Mouse (Mus musculus): Measurements from ENCODE around the gene Apon.

Gene Apon

DNA sequence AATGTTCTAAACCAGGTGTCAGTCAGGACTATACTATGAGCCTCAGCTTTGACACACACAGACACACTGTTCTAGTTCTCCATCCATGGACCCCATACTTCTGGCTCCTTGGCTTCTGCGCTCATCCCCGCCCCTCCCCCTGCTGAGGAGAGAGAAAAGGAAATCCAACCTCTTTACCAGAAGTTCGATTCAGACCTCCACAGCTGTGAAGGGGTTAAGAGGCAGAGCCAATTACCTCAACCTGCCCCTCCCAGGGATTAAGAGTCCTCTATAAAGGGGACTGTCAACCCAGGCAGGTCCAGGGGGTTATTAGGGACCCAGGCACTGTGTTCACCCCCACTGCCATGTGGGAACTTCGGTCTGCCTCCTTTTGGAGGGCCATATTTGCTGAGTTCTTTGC is 28.4 kb upstream of the Apon start, which contains the start of gene Mip:
TSS of gene Mip (plus strand) at position 301 of the 400 bp plus-strand sequence.
- CTCF ChIA-PET, result interaction anchor here in 1 of 4 experiments (2.9 kb wide), 1 partner anchor 13 kb away, joined by 16 read pairs; no protein-coding TSS in a partner anchor
- POLR2A ChIA-PET, result interaction anchor here in 3 of 4 experiments (0.6 to 1.6 kb wide), 7 partner anchors 13 to 1014 kb away, joined by 3 to 7 read pairs (median 5); partner anchors contain the start of genes Spryd4 (in 2 of the 3) and Stat2 (in 1 of the 3)

DNA sequence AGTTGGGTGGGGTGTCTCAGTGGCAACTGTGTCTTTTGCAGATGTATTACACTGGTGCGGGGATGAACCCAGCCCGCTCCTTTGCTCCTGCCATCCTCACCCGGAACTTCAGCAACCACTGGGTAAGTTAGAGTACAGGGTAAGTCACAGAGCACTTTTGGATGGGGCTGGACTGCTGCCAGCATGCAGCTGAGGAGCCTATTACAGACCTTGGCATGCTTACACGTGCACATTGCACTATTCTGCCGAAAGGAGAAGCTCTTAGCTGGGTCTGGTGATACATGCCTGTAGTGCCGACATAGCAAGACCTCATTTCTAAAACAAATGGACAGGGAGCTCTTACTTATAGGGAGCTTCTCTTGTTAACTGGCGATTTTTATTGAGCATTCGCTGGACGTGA is 26.3 kb upstream of the Apon start:
- POLR2A ChIA-PET, result interaction anchor here in 3 of 4 experiments (0.6 to 2.4 kb wide), 10 partner anchors 11 to 193 kb away, joined by 3 to 9 read pairs (median 4); partner anchors contain the start of genes Apof (in 1 of the 3), Baz2a (in 1 of the 3), Cnpy2 (in 1 of the 3) and Stat2 (in 1 of the 3)
- CTCF ChIA-PET, result interaction anchor here in 2 of 4 experiments (0.8 to 2.9 kb wide), 3 partner anchors 15 to 43 kb away, joined by 3 to 16 read pairs (median 13); partner anchors contain the start of gene Stat2 (in 1 of the 2)

DNA sequence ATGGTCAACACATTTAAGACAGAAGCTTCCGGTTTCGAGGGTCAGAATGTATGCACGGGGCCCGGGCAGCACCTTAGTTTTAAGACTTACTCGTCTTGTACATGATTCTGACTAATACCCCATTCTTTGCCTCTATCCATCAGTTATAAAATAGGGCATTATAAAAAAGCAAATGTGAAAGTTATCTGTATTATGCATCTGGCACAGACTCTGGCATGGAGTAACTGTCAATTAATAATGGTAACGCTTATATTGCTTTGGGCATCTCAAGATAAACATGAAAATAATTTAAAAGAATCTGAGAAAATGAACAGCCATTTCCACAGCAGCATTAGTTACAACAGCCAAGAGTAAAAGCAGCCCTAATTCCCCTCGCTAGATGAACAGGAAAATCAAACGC is 25.9 kb upstream of the Apon start:
- ChIA-PET POLR2A (interaction anchor here in 3 of 4 experiments (0.6 to 3.3 kb wide), 9 partner anchors 18 to 193 kb away, joined by 3 to 12 read pairs (median 4); partner anchors contain the start of genes Apof (in 1 of the 3), Baz2a (in 1 of the 3), Cnpy2 (in 1 of the 3) and Gls2 (in 1 of the 3)), CTCF (interaction anchor here in 2 of 4 experiments (0.8 to 2.4 kb wide), 3 partner anchors 15 to 43 kb away, joined by 3 to 13 read pairs (median 3); partner anchors contain the start of gene Stat2 (in 1 of the 2))

DNA sequence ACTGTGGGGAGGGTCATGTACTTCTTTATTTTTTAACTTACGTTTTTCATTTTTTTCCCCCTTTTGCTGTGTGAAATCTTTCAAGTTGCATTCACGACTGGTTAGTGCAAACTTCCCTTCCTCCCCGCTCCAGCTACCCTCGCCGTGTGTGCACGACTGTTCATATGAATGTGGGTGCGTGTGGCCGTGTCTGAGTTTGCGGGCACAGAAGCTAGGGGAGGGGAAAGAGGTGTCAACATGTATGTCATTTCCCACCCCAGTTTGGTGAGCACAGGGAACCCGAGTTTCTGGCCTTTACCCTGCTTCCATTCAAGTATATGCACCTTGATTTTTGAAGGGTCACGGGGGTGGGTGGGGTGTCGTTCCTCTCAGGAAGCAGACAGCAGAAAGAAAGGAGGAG is 23.3 kb upstream of the Apon start:
- POLR2A ChIA-PET, result interaction anchor here (0.6 to 6.3 kb wide), 33 partner anchors 9 to 195 kb away, joined by 3 to 52 read pairs (median 5); partner anchors contain the start of genes Gls2 (in 3 of the 4), Cnpy2 (in 2 of the 4), Spryd4 (in 2 of the 4) and Stat2 (in 2 of the 4)
- CTCF ChIA-PET, result interaction anchor here (0.6 to 3.4 kb wide), 7 partner anchors 9 to 554 kb away, joined by 3 to 17 read pairs (median 4); partner anchors contain the start of gene Spryd4 (in 1 of the 4)

DNA sequence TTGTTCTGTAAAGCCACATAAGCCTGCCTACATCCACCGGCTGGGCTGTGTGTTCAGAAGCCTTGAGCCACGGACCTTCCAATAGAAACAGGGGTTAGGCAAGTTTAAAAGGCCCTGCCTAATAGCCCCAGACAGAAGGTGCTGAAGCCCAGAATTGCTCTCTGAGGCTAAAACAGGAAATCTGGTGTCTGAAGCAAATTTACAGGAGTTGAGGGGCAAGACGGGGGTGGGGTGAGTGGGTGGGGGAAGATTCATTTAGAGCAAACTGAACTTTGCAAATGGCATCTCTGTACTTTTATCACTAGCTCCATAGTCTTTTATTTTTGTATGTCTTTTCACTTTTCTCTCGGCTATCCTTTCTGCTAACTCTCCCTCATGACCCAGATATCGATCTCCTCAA is 22.8 kb upstream of the Apon start:
- POLR2A ChIA-PET, result interaction anchor here (0.6 to 6.3 kb wide), 28 partner anchors 10 to 217 kb away, joined by 3 to 52 read pairs (median 6); partner anchors contain the start of genes Gls2 (in 3 of the 4), Pan2 (in 2 of the 4), Spryd4 (in 2 of the 4) and Stat2 (in 2 of the 4)
- CTCF ChIA-PET, result interaction anchor here (0.6 to 3.4 kb wide), 8 partner anchors 9 to 554 kb away, joined by 3 to 17 read pairs (median 4); partner anchors contain the start of gene Spryd4 (in 1 of the 4)

DNA sequence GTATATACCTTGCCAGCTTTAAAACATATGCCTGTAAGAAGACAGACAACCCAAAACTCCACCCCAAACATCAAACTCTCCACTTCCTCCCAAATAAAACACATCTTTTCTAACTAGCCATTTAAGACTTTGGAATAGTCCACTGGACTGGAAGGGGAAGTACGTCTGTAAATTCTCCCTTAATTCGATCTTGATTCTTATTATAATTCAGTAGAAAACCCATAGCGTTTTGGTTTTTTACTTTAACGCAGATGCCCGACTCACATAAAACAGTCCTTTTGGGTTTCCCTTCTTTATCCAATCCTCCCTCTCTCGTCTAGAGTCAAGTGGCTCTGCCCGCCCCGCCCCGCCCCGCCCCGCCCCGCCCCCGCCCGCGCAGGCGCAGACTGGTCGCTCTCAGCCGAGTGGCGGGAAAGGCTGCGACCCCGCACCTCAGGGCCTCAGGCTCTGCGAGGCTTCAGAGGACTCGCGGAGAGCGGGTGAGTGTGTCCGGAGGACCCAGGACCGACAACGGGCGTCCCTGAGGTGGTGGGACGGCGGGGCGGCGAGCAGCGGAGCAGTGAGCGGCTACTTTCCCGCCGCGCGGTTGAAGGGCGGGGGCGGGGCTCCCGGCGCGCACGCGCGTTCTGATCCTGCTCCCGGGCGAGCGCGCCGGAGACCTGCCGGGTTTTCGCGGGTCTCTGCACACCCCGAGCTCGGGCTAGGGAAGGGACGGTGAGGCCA is 22.0 kb upstream of the Apon start, which contains the start of gene Timeless:
TSS of gene Timeless (plus strand) at position 369 of the 723 bp plus-strand sequence.
- ChIA-PET POLR2A (interaction anchor here (0.7 to 6.3 kb wide), 45 partner anchors 10 to 294 kb away, joined by 3 to 52 read pairs (median 5); partner anchors contain the start of genes Stat2 (in 3 of the 4), Atp5b (in 2 of the 4), Gls2 (in 2 of the 4) and Pan2 (in 2 of the 4)), CTCF (interaction anchor here in 3 of 4 experiments (0.7 to 3.4 kb wide), 8 partner anchors 10 to 41 kb away, joined by 3 to 17 read pairs (median 4); partner anchors contain the start of gene Spryd4 (in 1 of the 3))

DNA sequence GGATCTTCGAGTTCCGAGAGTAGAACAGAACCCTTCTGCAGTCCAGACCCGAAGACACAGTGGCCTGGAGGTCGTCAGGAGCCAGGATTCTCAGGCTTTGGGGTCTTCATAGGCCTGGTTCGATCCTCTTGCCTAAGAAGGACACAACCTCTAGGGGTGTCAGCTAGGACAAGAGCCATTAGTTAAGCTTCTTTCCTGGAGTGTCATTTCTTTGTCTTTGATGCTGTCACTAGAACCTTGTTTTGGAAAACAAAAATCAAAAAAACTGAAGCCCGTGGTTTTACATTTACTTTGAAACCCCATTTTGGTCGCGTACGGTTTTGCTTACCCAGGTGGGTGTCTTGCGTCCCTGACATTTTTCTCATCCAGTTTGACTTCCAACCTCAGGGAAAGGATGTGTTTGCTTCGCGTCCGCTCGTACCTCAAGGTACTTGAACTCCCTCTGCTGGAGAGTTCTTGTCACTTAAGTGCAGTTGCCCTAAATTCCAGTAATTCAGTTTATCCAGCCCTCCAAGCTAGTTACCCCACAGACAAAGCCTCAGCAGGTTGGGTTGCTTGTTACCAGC is 21.4 kb upstream of the Apon start:
- ChIA-PET POLR2A (interaction anchor here in 3 of 4 experiments (0.6 to 6.3 kb wide), 39 partner anchors 9 to 334 kb away, joined by 3 to 52 read pairs (median 4); partner anchors contain the start of genes Stat2 (in 3 of the 3), Atp5b (in 2 of the 3), Gls2 (in 2 of the 3) and Pan2 (in 2 of the 3)), CTCF (interaction anchor here in 3 of 4 experiments (0.5 to 3.4 kb wide), 12 partner anchors 10 to 100 kb away, joined by 3 to 17 read pairs (median 4); partner anchors contain the start of genes Spryd4 (in 1 of the 3) and Stat2 (in 1 of the 3))

DNA sequence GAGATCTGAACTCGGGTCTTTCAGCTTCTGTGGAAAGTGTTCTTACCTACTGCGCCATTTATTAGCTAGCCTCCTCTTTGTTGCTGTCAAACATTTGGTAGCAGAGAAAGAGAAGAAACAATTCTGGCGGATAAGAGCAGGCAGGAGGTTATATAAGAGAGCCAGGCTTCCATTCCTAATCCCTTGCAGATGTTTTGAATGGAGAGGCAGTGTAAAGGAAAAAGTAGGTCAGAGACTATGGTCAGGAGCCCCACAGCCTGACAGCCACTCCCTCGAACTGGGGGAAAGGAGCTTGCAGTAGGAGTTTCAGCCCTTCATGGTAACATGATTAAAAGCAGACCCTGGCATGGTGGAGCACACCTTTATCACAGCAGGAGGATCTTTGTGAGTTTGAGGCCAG is 17.6 kb upstream of the Apon start:
- POLR2A ChIA-PET, result interaction anchor here in 3 of 4 experiments (0.6 to 4.4 kb wide), 13 partner anchors 10 to 394 kb away, joined by 3 to 26 read pairs (median 4); partner anchors contain the start of genes Myl6 (in 1 of the 3) and Spryd4 (in 1 of the 3)
- CTCF ChIA-PET, result interaction anchor here in 2 of 4 experiments (0.5 to 0.6 kb wide), 2 partner anchors 11 to 600 kb away, joined by 3 to 5 read pairs; no protein-coding TSS in a partner anchor

DNA sequence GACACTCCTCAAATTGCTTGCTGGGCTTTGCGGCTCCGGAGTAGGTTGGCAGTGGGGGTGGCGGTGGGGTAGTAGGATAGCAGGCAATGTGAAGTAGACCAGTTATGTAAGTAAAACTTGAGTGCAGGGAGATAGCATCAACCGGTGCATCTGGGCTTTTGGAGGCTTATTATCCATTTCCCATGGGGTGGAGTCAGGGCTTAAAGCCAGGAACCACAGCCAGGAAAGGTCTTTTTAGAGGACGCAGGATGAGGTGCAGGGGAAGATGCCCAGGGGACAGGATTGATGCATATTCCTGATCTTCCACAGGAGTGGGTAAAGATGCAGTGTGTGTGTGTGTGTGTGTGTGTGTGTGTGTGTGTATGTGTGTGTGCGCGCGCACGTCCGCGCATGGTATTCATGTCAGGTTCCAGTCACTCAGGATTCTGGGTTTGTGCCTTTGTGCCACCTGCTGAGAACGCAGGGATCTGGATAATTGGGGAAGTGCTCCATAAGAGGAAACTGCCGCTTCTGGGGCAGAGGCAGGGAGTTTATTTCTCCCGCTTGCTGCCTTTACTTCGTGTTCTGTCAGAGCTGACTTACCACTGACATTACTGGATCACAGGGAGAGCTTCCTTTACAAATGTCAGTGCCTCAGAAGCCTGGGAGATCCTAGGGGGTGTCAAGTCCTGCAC is 16.0 kb upstream of the Apon start:
- CTCF ChIA-PET, result interaction anchor here in 2 of 4 experiments (0.6 to 1.6 kb wide), 2 partner anchors 10 to 212 kb away, joined by 3 to 4 read pairs; no protein-coding TSS in a partner anchor

DNA sequence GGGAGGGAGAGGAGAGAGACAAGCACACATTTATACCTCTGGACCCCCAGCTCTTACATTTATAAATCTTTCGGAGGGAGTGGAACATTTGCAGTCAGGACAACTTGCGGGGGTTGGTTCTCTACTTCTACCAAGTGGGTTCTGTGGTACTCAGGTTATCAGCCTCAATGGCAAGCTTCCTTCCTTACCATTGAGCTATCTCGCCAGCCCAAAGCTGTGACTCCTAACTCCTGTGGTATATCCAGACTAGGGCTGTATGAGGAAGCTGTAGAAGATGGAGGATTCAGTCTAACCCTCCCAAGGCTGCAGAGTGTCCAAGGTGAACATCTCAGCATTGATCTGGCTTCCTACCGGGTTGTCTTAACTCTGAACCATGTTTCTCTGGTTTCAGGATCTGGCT is 14.8 kb upstream of the Apon start:
- ChIA-PET CTCF (interaction anchor here in 3 of 4 experiments (0.7 to 1.1 kb wide), 3 partner anchors 27 to 232 kb away, joined by 3 to 4 read pairs (median 3); no protein-coding TSS in a partner anchor), POLR2A (interaction anchor here in 2 of 4 experiments (0.6 to 4.4 kb wide), 19 partner anchors 9 to 309 kb away, joined by 3 to 26 read pairs (median 5); partner anchors contain the start of genes Gls2 (in 1 of the 2), Spryd4 (in 1 of the 2) and Zc3h10 (in 1 of the 2))

More for the DNA sequence above, 16.0 kb upstream of the Apon start:
- POLR2A ChIA-PET, result interaction anchor here in 3 of 4 experiments (0.6 to 4.4 kb wide), 17 partner anchors 9 to 195 kb away, joined by 3 to 26 read pairs (median 4); partner anchors contain the start of genes Cnpy2 (in 2 of the 3), Nabp2 (in 1 of the 3), Rnf41 (in 1 of the 3) and Spryd4 (in 1 of the 3)

DNA sequence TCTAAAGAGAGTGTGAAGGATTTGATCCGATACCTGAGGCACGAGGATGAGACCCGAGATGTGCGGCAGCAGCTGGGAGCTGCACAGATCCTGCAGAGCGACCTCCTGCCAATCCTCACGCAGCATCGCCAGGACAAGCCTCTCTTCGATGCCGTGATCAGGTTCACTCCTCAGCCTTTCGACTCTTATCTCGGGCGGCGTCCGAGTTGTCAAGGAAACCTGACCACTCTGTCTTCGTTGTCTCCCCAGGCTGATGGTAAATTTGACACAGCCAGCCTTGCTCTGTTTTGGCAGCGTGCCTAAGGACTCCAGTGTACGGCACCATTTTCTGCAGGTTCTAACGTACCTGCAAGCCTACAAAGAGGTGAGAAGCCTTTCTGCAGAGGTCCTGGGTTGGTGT is 13.8 kb upstream of the Apon start:
- ChIA-PET CTCF (no interaction called here), POLR2A (interaction anchor here in 3 of 4 experiments (0.6 to 4.4 kb wide), 16 partner anchors 8 to 157 kb away, joined by 3 to 26 read pairs (median 4); partner anchors contain the start of genes Atp5b (in 1 of the 3), Gls2 (in 1 of the 3), Spryd4 (in 1 of the 3) and Stat2 (in 1 of the 3))

DNA sequence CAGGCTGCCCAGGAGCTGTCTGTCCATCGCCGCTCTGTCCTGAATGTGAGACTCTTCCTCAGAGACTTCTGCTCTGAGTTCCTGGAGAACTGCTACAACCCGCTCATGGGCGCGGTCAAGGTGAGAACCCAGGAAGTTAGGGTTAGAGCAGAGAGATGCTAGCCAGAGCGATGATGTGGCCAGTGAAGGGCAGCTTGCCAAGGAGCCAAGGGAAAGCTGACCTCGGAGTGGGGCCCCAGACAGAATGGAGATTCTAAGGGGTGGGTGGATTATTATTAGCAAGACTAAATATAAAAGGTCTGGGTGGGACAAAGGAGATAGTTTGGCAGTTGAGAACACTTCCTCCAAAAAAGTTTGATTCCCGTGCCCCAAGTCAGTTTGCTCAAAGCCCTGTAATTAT is 10.6 kb upstream of the Apon start:
- POLR2A ChIA-PET, result interaction anchor here in 3 of 4 experiments (0.6 to 2.7 kb wide), 18 partner anchors 9 to 226 kb away, joined by 3 to 9 read pairs (median 4); partner anchors contain the start of genes Cnpy2 (in 2 of the 3), Apon (in 1 of the 3), Baz2a (in 1 of the 3) and Gls2 (in 1 of the 3)
- CTCF ChIA-PET, result interaction anchor here in 3 of 4 experiments (0.7 to 1.4 kb wide), 5 partner anchors 10 to 67 kb away, joined by 3 to 5 read pairs (median 4); partner anchors contain the start of genes Stat2 (in 1 of the 3) and Timeless (in 1 of the 3)

DNA sequence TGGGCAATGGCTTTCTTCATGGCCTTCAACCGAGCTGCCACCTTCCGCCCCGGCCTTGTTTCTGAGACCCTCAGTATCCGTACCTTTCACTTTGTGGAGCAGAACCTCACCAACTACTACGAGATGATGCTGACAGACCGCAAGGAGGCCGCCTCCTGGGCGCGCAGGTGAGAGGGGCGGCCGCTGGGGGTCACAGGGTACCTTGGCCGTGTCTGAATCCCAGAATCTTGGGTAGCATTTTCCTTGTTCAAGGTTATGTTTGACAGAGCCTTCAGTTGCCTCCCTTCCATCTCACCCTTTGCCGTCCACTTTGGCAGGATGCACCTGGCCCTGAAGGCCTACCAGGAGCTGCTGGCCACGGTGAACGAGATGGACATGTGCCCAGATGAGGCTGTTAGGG is 9.8 kb upstream of the Apon start:
- POLR2A ChIA-PET, result interaction anchor here in 2 of 4 experiments (0.6 to 2.6 kb wide), 8 partner anchors 9 to 152 kb away, joined by 3 to 8 read pairs (median 4); partner anchors contain the start of genes Apon (in 1 of the 2), Baz2a (in 1 of the 2) and Cnpy2 (in 1 of the 2)
- CTCF ChIA-PET, result no interaction called here

DNA sequence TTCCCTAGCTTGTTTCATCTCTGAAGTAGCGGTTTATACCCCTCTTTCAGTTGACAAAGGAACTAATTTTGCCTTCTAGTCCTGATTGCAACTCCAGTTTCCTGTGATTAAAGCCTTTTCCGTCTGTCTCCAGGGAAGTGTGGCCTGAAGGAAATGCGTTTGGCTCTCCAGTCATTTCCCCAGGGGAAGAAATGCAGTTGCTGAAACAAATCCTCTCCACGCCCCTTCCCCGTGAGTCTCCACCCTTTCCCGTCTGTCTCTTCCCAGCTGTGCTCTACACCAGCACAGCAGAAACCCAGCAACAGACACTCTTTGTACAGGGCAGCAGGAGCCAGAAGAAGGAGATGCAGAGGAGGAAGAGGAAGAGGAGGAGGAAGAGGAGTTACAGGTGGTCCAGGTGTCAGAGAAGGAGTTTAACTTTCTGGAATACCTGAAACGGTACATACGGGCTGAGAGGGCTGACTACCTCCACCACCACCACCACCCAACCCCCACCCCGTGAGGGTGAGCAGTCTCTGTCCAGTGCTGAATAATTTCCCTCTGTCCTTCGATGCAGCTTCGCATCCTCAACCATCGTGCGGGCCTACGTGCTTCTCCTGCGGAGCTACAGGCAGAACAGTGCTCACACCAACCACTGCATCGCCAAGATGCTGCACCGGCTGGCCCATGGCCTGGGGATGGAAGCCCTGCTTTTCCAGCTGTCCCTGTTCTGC is 6.7 kb upstream of the Apon start:
- POLR2A ChIA-PET, result interaction anchor here (0.5 to 6.4 kb wide), 49 partner anchors 8 to 956 kb away, joined by 3 to 39 read pairs (median 4); partner anchors contain the start of genes Stat2 (in 3 of the 4), Gls2 (in 2 of the 4), Pan2 (in 2 of the 4) and Apof (in 1 of the 4)
- CTCF ChIA-PET, result interaction anchor here in 3 of 4 experiments (0.5 to 1.7 kb wide), 15 partner anchors 9 to 264 kb away, joined by 3 to 6 read pairs (median 3); partner anchors contain the start of genes Stat2 (in 2 of the 3) and Baz2a (in 1 of the 3)

DNA sequence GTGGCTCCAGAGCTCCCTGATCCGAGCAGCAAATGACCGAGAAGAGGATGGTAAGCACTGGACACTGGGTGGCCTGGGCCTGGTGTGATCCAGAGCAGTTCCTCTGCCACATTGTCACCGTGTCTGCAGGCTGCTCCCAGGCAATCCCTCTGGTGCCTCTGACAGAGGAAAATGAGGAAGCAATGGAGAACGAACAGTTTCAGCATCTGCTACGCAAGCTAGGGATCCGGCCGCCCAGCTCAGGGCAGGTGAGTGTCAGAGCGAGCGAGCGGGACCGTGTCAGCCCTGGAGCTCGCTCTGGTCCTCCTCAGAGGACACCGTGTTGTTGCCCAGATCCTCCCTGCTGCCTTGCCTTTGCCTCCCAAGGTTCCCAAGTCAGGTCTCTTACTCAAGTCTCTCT is 3.3 kb upstream of the Apon start:
- ChIA-PET CTCF (interaction anchor here in 3 of 4 experiments (0.5 to 0.9 kb wide), 3 partner anchors 16 to 191 kb away, joined by 3 to 4 read pairs (median 3); no protein-coding TSS in a partner anchor), POLR2A (interaction anchor here (1.0 to 6.4 kb wide), 14 partner anchors 8 to 297 kb away, joined by 3 to 39 read pairs (median 5); partner anchors contain the start of genes Stat2 (in 2 of the 4), Timeless (in 2 of the 4), Apof (in 1 of the 4) and Gls2 (in 1 of the 4))

Data from embryonic stem cell, embryonic (primary cell).